Mouse (Mus musculus) gastrocnemius, postnatal 4 days (tissue): Measurements from ENCODE around the gene Cacna1f. TPM values are rescaled to one million over a fixed set of nuclear protein-coding genes. Genes with fewer than 3 reads are reported as not detected.

ENCODE experiments used
- DNase-seq, 2 experiments: peaks; one replicate each; pipeline ENCODE4 v3.0.0; 2021 to 2022; ENCODE audit warnings: low spot score in 2 of 2, mixed read lengths in 2 of 2
- total RNA-seq, 2 experiments: library from RNA; stranded (reverse); gene quantifications; 2 replicates each; pipeline ENCODE4 v1.2.3; 2021

Gene Cacna1f
- total RNA-seq, 2 experiments from 2014 or later: not detected

DNA sequence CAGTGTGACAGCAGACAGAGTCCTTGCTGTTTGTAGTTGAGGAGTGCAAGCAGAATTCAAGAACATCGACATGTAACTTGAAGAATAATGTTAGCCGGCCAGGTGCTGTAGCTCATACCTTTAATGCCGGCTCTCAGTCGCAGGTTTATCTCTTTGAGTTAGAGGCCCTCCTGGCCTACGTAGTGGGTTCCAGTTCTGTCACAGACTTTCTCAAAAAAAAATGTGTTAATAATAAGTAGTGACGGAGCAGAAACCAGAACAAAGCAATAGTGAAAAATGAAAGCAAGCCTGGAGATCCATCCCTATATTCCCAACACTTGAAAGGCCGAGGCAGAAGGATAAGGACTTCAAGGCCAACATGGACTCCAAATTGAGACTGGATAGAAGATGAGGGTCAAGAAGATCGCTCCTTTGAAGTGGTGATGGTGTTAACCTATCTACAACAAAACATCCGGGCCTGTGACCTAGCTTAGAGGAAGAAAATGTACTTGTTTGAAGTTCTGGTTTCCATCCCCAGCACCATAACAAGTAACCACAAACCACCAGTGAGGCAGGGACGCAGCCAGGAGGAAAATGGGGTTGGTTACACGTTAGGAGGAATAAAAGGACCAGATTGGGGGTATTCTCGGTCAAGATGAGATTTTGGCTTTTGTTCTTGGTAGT is 11.1 kb downstream of the Cacna1f start:
- no peak for DNase-seq

DNA sequence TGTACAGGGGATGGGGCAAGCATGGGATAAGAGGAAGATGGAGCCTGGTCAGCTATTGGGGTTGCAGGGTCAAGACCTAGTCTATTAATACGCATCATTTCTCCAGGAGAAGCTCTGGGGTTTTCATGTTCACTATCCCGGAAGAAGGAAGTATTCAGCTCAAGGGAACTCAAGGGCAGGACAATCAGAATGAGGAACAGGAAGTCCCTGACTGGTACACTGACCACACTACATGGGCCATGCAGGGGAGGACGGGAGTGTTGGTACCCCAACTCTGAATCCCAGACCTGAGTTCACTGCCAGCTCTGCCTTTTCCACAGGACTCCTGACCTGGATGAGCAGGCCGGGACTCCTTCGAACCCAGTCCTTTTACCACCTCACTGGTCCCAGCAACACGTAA is 25.7 kb downstream of the Cacna1f start:
- DNase-seq: no peak

DNA sequence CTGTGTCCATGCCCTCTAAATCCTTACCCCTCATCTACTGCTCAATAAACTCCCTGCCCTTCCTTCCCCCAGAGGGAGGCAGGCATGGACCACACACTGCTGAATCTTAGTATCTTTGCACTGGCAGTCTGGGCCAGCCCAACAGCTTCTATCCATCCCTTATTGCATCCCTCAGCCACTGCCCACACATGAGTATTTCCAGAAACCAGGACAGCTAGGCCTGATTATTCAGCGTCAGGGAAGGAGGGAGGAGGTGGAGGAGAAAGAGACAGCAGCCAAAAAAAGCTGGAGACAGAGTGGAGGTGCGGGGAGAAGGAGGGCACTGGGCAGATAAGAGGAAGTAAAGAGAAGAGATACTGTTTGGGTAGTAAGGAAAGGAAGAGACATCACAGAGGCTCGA is 28.2 kb downstream of the Cacna1f start:
- no peak for DNase-seq

DNA sequence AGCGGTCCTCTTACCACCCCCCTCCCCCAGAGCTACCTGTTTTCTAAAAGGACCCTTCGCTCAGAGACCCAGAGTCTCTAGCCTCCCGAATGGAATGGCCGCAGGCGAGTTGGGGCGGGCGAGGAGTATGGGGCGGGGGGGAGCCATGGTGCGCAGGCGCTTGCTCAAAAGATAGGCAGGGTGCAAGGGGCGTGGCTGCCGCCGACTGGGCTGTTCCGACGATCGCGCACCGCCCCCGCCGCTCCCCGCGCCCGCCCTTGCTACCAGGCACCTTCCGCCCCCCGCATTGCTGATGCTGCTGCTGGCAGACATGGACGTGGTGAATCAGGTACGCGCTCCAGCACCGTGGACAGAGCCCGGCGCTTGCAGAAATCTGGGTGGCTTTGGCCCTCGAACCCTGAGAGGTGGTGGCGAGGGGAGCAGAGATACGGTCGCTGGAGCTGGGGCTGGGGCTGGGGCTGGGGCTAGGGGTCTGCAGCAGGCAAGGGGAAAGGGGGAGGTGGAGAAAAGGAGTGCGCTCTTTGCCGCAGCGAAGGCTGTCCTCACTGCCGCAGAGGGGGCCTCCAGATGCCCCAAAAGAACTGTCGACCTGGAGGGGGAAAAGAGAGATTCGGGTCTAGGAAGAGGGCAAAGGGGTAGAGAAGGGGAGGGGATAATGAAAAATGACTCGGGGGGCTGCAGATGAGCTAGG is 31.7 kb downstream of the Cacna1f start, which contains the start of gene Syp:
Gene Syp (plus strand): TSS at position 71 of the 691 bp plus-strand sequence.
- DNase-seq: peak in 1 of 2 experiments; percentile 54

DNA sequence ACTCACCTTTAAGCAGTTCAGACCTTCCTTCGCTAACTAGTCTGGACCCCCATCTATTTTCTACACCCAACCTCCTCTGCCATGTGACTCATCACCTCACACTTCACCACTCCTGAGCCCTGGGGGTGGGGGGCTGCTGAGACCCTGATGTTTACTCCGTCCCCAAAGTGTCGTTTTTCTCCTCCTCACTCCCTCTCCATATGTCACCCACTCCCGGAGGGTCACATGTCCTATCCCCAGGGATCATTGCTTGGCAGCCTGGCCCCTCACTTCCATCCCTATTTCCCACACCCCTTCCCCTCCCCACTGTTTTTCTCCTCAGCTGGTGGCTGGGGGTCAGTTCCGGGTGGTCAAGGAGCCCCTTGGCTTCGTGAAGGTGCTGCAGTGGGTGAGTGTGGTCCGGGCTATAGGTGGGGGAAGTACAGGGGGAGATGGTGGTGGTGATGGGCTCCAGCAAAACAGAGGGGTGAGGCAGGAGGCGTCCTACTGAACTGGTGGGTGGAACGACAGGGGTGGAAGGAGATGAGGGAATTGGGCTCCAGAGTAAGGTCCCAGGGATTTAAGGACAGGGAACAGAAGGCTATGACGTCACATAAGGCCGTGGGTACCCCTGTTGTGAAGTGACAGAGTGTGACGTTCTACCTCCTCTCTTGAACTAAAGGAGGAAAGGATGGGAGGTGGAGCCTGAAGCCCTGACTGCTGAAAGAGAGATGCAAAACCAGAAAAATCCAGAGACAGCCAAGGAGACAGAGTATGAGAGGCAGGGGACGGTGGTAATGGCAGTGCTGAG is 32.8 kb downstream of the Cacna1f start:
- no peak for DNase-seq

DNA sequence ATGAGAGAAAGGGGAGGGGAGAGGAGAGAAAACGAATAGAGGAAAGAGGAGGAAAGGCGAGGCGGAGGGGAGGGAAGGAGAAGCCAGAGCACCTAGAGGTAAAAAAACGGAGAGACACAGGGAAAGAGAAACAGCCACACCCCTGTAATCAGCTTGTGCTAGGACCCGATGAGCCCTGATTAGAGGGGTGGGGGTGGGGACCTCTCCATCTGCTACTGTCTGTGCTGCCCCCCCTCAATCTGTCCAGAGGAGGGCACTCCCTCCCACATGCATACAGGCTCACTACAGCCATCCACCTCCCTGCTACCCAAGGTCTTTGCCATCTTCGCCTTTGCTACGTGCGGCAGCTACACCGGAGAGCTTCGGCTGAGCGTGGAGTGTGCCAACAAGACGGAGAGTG is 33.9 kb downstream of the Cacna1f start:
- no peak for DNase-seq

DNA sequence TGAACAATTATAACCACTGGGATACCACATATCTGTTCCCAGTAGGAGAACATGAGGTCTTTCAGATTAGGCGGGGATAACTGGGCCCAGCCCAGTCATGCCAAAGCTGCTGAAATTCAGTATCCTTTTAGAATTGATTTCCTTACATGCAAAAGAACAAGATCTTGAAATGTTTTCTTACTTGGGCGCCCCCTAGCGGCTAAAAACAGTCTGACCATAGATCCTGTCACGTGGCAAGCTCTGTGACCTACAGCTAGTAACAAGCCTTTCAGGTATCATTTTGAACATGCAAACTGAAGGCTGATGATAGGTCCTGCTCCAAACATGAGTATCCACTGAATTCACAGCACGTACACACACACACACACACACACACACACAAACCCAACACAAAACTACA is 38.5 kb downstream of the Cacna1f start:
- DNase-seq: peak; percentile 57 to 67

DNA sequence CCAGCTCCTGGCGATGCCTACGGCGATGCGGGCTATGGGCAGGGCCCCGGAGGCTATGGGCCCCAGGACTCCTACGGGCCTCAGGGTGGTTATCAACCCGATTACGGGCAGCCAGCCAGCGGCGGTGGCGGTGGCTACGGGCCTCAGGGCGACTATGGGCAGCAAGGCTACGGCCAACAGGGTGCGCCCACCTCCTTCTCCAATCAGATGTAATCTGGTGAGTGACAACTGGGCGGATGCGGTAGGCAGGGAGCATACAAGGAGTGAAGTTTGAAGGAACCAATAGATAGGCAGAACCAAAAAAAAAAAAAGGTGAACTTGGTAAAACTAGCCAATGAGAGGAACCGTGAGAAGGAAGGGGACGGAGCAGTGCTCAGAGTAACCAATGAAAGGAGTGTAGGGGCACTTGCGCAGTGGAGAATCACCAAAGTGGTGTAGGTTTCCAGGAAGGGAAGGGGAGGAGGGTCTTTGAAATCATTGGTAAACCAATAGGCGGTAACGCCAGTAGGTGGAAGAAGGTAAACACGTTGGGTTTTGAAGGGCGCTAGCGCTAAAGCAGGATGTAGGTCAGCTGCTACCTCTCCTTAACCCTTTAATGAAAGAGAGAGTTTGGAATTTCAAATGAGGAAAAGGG is 41.9 kb downstream of the Cacna1f start:
- peak; percentile 45 to 77 for DNase-seq

DNA sequence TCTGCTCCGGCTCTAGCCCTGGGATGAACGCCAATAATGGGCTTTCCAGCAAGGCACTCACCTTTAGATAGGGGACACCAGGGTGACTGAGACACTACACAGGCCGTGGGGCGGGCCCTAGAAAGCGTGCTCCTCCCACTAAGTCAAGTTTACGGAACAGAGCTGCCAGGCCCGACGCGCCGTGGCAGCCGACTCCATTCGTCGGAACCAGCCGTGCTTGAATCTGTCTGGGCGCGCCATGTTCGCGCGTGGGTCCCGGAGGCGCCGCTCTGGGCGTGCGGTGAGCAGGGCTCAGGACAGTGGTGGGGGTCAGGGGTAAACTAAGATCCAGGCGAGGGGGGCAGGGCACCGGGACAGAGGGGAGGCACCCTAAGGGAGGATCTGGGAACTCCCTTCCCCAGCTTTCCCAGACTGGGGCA is 50.3 kb downstream of the Cacna1f start, which contains the start of gene Prickle3:
Gene Prickle3 (plus strand): TSS at position 40 of the 419 bp plus-strand sequence.
- peak in 1 of 2 experiments; percentile 38 for DNase-seq

DNA sequence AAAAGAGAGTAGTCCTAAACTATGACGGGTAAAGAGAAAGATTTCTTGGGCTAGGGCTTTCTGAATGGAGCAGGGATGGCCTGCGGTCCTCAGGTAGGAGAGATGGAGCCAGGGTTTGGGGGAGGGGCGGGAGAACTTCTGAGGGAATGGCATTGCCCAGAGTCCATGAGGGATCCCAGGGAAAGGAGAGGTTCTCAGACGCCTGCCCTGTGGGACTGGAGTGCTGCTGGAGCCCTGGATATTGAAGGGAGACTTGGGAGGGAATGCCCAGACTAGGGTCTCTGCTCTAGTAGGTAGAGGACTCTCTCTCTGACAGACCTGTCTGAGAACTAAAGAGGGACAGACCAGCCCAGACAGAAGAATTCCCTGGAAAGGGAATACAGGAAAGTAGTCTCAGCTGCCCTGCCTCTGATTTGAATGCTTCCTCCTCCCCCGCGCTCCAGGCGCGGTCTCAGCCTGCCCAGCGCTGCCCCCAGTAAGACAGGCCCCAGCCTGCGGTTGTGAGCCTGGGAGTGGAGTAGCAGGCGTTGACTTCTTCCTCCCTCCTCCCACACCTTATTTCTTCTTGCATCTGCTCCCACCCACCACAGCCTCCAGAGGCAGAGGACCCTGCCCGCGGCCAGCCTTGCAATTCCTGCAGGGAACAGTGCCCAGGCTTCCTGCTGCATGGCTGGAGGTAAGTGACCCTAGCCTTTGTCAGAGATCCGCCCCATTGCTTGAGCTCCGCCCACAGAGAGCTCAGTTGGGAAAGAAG is 51.3 kb downstream of the Cacna1f start:
- no peak for DNase-seq

DNA sequence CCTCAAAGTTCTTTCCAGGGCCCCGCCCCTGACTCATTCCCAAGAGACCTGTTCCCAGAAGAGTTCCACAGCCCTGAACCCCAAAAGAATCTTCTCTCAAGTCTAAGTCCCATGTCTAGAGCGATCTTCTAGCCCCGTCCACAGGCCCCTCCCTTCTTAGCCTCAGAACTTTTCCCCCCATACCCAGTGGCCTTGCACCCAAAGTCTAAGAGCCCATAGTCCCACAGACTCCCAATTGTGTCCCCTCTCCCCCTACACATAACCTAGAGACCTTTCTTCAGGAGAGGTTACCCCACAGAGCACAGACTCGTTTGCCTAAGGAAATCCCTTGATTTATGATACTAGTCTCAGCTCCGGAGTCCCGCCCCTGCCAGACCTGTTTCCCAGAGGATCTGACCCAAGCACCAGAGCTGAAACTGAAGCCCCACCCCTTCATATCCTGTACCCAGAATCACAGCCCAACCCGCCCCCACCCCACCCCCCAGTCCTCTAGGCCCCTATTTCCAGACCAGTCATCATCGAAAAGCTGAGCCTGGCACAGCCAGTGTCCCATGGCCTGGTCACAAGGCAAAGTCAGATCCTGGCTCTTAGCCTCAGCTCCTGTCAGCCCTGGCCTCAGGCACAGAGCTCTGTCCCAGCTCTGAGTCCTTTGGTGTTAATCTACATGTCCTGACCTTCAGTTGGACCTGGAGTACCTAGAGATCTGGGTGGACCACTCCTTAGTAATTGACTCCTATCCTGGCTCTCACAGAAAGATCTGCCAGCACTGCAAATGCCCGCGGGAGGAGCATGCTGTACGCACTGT is 52.1 kb downstream of the Cacna1f start:
- no peak for DNase-seq

DNA sequence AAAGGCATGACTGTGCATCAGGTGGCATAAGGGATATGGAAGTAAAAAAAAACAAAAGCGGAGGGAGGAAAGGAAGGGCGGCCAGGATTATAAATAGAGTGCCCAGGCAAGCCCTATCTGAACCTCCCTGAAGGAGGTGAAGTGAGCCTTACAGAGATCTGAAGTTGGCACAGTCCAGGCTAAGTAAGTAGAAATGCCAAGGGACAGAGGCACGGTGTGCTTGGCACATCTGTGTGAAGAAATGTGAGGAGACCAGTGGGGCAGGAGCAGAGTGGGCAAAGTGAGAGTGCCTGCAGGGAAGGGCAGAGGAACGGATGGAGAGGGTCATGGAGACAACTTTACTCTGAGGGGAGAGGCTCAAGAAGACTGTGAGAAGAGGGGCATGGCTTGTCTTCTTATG is 54.2 kb downstream of the Cacna1f start:
- no peak for DNase-seq

DNA sequence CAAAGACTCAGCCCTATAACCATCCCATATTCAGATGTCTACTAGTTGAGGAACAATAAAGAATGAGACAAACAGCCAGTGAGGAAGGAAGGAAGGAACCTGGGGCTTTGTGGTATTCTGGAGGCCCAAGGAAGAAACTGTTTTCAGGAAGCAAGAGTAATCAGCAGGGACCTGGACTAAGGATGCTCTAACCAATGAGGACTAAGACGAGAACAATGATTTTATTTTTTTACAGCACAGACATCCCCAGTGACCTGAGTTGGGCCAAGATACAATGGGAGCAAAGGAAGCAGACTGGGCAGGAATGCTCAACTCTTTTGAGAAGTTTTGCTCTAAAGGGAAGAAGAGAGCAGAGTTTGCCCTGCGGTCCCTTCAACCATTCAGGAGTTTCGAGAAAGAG is 56.1 kb downstream of the Cacna1f start:
- DNase-seq: no peak

DNA sequence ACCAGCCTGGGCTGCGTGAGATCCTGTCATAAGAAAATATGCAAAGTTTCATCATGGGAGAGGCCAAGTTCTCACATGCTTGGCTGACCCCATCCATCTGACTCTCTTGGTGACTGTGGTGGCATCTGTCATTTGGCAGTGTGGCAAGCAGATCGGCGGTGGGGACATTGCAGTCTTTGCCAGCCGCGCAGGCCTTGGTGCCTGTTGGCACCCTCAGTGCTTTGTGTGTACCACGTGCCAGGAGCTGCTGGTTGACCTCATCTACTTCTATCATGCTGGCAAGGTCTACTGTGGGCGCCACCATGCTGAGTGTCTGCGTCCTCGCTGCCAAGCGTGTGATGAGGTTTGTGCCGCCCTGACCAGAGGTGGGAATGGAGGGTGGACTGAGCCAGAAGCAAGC is 57.9 kb downstream of the Cacna1f start:
- no peak for DNase-seq

DNA sequence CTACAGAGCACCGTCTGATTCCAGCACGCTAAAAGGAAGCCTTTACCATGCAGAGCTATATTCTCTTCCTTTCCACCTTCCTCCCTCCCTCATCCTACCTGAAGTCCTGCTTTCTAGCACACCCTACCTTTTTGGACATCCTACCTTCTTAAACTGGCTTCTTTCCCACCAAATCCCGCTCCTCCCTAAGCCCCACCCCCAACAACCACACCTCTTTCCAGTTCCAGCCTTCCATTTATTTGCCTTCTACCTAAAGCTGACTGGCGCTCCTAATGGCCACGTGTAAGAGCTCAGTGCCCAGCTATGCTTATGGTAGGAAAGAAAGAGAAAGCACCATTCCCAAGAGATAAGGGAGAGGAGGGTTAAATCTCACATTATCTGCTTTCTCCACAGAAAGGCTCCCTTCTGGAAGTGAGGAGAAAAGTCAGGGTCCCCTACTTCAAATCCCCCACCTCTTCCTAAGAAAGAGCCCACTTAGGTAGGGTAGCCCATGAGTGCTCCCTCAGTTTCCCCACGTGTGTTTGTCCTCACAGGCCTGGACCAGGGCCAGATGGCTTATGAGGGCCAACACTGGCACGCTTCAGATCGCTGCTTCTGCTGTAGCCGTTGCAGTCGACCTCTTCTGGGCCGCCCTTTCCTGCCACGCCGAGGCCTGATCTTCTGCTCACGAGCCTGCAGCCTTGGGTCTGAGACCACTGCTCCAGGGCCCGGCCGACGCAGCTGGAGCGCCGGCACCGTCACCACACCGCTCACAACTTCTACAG is 59.0 kb downstream of the Cacna1f start:
- DNase-seq: no peak

DNA sequence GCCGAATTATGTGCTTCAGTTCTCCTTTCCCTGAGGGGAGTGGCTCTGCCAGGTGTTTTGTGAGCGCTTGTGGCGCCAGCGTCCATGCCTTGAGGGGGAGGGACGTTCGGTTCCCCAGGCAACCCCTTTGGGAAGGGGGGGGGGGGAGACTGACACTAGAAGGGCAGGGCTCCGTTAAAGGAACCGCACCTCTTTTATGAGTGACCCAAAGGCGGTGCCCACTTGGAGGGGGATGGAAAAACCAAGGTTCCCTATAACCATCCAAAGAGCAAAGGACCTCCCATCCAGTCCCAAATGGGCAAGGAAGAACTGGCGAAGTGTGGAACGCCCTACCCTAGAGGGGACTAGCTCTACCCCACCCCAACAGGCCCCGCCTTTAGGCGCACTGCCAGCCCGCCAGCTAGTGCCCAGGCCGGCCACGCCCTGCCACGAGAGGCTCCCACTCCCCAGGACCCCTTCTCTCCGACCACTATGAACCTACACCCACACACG is 63.6 kb downstream of the Cacna1f start:
- DNase-seq: peak in 1 of 2 experiments; percentile 64

DNA sequence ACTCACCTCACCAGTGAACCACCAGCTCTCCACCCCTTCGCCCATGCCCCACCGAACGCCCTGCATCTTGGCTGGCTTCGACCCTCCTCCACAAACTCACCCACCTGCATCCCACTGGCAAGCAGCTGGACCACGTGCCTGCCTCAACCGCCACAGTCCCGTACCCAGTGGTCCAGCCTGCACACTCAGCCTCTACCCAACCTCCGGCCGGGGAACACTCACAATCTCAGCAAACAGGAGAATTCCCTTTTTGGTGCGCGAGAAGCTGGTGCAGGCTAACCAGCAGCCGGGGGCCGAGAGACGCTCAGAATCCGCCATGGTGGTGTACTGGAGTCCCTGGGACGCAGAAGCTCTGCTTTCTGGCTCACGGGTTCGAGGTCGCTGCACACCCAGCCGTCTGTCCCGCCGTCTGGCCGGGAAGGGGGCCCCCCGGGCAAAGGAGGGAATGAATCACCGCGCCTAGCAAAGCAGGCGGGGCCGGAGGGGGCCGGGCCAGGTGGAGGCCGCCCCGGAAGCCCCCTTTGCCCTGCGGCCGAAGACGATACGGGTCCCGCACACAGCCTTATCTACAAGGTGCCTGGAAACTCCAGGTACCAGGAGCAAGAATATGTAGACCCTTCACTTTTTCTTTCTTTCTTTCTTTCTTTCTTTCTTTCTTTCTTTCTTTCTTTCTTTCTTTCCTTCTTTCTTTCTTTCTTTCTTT is 64.2 kb downstream of the Cacna1f start, which contains the start of gene Plp2:
Gene Plp2 (minus strand): TSS at position 470 of the 703 bp plus-strand sequence.
- peak in 1 of 2 experiments; percentile 31 for DNase-seq

DNA sequence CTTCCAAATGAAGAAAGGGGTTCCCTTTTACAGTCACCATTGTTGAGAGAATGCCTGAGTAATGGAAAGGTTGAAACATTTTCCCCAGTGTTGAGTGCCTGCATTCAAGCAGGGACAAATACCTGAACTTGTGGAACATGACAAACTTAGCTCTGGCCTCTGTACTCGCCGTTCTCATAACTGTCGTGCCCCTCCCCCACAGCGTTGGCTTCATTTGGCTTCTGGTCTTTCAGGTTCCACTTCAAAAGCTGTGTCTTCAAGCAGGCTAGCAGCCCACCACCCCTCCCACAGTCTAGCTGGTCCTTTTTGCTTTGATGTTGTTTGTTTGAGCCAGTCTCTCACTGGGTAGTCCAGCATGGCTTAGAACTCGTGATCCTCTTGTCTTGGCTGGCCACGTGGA is 65.9 kb downstream of the Cacna1f start:
- no peak for DNase-seq
